Mouse (Mus musculus) MEL-GATA-1-ER (cell line): Measurements from ENCODE around the gene Pigv.
"Not testable (repeated sequence)": the region's sequence is repeated elsewhere in the genome, so short reads cannot be mapped to it uniquely, and the experiment has no call there.

Source experiments
- DNase-seq: peaks from one replicate; pipeline ENCODE4 v3.0.0-alpha.2; 2012; ENCODE audit warnings: low read depth; ENCODE audit errors: extremely low read depth

Gene Pigv

DNA sequence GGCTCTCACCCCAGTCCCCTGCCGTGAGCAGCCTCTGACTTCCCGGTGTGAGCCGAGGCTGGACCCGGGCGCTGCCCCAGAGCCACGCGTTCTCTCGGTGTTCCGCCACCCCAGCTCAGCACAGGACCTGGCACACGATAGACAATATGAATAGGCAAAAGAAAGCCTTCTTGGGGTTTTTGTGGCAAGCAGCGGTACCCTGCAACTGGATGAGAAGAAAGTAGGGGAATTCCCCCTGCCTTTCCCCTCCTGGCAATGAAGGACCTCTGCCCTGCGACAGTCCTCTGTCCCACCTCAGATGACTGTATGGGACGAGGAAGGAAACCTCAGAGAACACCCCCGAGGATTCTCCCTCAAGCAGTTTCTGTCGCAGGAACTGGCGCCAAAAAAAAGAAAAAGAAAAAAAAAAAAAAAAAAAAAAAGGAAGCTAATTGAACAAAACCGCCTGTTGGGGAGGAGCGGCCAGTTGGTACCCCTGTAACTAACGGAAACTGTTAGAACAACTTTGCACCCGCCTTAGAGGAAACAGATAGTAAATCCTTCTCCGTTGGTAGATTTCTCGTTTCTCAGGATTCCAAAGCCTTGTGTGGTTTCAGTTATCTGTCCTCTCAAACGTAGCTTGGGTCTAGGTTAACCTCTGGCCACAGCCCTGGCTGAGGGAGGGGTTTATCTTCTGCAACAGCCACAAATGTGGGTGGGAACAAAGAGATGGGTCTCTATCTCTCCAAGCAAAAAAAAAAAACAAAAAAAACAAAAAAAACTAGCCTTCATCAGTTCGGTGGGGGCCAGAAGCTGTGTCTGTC, 599 bp upstream of the Pigv start:
- DNase-seq: peak; percentile 100

DNA sequence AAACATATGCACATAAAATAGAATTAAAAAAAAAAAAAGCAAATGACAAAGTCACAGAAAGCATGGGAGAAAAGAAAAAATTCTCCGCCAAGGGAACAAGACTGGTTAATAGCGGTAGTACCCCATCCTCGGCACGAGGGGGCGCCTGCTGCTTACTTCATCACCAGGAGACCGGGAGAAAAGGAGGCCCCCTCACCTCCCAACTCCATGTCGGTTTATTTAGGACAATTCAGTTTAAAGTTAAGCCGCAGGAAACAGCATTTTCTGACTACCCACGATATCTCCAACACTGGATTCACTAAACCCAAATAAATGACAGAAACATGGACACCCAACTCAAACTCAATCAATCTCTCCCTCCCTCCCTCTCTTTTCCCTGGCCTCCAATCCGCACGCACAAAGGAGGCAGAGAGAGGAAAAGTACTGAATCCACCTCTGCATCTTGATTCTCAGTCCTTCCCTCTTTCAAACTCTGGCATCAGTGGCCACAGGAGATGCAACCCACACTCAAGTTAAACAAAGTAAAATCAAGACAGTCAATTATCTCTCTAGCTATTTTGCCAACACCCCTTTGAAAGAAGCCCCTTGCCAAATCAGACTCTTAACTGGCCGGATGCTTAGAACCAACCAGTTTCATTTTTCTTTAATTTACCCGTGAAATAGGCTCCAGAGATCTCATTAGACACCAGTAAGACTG, 1.1 kb downstream of the Pigv start:
- DNase-seq: peak; percentile 66

DNA sequence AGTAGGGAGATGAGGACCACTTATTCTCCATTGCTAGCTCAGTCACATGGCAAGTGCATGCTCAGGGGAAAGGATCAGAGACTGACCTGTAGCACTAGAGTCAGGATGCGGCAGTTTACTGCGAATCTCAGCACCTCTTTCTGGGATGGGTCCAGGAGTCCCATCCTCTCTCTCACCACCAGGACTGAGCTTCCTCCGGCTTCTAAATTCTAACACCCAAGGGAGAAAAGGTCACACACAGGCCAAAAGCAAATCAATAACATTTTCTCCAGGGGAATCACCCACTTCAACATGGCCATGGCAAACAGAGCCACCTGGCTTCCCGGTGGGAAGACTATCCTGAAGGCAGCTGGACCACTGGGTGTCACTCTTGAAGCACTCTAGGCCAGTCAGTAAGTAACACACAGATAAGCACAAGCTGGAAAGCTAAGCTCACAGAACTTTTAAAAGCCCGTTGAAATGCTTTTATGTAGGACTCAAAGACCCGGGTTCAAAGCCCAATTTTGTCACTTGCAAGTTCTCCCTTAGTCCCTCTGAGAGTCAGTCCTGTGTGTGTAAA, 2.7 kb downstream of the Pigv start:
- no peak for DNase-seq

DNA sequence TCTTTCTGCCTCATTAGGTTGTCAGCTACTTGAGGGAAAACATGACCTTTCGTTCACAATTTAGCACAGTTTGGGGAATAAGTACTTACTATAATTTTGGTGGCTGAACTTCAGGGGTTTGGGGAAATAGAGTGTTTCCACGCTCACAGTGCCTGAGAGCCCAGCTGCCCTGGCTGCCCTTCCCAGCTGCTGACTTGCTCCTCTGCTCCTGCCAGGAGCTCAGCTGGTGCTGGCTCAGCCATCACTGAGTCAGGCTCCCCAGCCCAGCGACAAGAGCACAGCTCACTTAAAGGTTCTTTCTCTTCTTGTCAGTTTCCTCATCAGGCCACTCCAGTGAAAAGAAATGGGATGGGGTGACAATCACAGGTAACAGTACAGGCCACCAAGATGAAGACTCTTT, 3.9 kb downstream of the Pigv start:
- no peak for DNase-seq

DNA sequence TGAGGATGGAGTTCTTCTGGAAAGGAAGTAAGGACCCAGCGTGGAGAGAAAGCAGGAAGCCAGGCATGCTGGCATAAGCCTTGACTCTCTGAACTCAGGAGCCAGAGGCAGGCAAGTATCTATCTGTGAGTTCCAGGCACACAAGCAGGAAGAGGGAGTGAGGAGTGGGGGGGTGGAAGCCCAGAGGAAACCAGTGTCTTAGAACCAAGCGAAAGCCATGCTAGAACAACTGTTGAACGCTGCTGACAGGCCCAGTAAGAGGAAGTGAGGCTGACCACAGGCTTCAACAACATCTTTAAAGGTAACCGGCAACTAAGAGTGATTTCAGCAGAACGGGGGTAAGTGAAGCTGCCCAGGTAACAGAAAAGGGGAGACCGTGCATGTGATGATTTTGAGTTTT, 6.2 kb downstream of the Pigv start:
- peak; percentile 79 for DNase-seq

DNA sequence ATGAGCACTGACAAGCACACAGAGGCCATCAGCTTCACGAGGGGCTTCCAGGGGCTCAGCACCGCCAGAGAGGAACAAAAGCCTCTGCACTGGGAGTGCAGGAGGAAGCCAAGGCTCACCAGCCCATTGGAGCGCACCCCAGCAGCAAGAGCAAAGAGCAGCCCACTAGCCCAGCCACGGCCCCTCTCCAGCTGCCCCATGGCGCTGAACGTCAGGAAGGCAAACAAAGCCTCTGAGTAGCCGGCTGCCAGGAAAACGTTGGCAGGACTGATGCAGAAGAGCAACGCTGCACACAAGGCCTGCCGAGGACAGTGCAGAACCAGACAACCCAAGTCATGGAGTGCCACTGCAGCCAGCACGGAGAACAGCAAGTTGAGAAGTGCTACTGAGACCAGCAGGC, 7.3 kb downstream of the Pigv start:
- no peak for DNase-seq

DNA sequence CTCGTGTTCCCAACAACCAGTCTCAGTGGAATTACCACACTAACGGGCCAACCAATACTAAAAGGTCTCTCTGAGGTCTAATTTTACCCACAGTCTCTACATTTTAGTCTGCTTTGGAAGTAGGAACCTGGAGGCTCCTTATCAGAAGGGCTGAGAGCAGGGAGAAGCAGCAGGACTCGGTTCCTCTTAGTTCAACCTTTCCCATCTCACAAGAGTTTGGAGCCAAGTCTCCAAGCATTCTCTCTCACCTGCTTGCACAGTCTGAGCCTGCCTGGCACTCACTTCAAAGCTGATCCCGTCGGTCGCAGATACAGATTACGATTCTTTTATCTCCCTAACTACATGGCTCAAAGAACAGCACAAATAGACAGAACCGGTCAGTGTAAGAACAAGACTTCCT, 9.5 kb downstream of the Pigv start:
- DNase-seq: no peak

DNA sequence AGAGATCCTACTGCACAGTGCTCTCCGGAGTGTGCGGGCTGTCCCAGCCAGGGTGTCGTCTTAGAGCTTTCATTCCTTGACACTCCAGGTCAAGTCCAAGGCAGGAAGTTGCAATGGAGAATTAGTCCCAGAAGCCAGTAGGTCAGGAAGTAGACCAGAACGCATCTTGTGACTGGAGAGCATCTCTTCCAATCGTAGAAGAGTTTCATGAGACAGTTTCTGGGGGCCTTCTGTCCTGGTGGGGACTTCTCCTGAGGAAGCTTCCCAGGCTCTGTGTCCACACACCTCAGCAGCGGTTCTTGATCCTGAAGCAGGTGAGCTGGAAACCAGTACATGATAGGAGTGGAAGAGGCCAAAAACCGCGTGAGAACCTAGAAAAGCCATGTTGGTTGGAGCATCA, 10.0 kb downstream of the Pigv start:
- no peak for DNase-seq

DNA sequence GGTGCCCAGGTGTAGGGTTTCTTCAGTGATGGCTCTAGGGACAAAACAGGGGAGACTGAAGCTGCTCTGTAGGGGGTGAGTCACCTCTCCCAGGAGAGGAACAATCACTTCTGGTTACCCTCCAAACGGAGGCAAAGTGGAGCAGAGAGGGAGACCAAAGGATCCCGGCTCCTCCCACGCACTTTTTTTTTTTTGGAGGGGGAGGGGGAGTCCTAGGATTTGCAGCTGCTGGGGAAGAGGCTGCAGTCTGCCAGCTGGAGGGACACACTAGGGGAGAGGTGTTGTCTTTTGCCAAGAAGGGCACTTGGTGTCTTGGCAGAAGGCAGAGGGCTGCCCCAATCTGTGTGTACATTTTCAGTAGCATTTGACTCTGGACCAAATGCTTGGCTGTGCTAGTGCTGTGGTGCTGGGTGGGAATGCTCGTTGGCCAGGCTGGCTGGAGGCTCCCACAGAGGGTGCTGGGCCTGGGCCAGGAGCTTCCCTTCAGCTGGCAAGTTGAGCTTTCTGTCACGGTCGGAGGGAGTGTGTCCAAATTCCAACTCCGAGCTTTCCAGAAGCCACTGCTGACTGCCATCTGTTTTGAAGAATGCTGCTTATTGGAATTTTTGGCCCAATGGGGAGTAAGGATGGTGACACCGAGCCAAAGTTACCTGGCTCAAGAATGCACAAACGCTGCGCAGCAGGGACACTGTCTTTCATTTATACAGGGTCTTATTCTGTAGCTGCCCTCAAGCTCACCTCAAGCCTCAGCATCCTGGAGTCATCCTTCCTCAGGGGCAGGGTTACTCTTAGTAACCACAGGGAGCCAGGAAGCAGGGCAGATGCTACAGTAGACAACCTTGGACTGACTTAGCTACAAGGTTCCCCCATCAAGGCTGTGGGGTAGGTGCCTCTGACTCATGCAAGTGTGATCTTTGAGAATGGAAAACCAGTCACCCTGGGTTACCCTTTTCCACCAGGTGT, 12.0 kb downstream of the Pigv start:
- no peak for DNase-seq

DNA sequence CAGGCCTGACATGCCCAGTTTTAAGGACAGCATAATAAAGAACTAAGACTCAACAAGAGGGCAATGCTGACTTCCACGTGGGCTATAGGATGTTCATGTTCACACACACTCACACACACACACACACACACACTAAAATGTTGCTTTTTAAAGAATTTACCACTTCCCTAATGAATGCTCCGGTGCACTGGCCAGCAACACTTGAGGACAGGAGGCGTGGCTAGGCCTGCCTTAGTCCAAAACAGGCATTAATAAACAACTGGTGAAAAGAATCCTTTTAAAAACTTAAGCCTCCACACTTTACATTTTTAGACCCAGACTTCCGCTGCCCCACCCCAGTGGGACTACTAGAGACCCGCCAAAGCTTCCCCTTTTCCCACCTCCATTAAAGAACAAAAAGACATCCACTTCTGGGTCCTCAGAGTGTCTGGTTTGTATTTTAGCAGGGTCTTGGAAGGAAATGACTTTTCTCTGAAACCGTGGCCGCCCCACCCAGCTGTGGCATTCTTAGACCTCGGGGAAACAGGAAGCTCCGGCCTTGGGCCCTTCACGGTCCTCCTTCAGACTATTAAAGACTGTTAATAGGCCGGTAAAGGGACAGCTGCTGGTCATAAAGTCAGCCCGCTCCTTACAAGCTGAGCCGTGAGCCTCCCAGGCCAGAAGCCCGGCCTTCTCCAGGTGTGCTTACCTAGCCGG, 12.8 kb downstream of the Pigv start:
- DNase-seq: peak; percentile 73

DNA sequence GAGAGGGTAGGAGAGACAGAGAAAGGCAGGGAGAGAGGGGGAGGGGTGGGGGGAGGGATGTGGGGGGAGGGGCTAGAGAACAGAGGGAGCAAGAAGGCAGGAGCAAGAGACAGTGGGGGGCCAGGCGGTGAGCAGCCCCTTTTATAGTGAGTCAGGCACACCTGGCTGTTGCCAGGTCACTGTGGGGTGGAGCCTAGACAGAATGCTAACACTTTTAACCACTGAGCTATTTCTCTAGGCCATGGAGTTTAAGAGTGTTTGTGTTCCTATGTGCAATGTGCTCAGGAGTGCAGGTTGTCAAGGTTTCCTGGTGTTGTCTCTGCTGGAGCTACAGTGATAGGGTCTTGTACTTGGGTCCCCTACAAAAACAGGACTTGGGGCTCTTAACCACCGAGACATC, 13.7 kb downstream of the Pigv start:
- DNase-seq: no peak

DNA sequence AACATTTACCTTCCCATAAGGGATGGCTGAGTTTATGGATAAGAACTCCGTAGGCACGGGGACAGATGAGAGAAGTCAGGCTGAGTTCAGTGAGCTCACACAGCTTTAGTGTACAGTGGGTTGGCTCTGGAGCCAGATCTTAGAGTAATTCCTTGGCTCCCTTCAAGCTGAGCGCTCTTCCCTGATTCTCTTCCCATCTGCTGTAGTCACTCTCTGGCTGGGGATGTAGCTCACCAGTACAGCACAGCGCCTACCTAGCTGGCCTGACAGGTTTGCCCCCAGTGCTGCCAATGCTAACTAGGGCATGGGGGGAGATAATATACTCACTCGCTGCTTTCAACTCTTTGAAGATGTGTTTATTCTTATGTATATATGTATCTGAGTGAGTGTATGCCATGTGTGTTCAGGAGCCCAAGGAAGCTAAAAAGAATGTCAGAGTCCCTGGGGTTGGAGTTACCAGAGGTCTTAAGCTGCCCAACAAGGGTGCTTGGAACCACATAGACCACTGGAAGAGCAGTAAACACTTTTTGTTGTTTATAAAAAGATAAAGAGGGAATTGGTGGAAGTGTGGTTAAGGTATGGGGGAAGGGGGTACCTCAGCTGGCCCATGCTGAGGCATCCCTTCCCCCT, 14.5 kb downstream of the Pigv start:
- no peak for DNase-seq

DNA sequence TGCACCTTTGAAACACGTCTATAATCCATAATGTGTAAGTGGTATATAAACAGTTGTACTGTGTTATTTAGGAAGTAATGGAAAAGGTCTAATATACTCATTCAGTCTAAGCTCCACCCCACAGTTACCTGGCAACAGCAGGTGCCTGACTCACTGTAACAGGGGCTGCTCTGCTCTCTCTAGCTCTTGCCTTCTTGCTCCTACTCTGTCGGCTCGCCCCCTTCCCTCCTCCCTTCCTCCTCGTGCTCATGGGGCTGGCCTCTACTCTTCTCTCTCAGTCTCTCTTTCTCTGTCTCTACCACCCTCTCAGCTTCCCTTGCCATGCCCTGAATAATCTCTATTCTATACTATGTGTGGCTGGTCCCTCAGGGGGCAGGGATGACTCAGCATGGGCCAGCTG, 15.4 kb downstream of the Pigv start:
- no peak for DNase-seq

DNA sequence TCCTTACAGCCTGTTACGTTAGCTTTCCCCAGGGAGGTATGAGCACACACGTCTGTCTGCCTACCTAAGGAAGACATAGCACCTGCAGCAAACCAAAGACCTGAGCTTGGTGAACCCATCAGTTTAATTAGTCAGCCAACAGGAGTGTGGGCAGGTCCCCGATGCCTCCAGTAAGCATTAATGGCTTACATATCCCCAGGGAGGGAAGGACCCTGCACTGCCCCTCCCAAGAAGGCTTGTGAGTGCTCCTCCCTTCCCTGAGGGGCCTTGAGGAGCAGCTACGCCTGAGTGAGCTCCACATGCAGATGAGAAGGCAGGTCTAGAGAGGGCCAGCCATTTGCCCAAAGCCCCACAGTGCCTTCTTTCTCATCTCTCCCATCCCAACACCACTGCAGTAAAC, 16.2 kb downstream of the Pigv start:
- DNase-seq: no peak

DNA sequence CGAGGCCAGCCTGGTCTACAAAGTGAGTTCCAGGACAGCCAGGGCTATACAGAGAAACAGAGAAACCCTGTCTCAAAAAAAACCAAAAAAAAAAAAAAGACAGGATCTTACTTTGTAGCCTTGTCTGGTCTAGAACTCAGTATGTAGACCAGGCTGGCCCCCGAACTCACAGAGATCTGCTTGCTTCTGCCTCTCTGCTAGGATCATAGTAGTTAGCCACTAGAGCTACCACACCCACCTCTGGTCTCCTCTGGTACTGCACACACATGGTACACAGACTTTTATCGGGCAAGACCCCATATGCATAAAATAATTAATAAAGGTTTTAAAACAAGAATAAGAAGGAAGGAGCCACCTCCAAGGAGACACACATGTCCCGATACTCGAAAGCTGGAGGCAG, 18.4 kb downstream of the Pigv start:
- not testable (repeated sequence) for DNase-seq

DNA sequence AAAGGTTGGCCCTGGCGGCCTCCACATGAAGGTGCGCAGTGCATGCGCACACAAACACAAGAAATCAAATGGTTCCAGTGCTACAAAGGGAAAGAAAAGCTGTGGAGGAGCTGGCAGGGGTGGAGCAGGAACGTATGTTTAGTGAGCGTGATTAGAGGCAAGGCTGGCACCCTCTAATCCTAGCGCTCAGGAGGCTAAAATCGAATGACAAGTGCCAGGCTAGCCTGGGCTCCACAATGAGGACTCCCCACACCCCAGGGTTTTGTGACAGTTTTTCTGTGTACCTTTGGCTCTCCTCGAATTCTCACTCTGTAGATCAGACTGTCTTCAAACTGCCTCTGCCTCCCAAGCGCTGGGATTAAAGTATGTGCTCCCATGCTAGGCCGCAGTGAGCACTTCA, 19.7 kb downstream of the Pigv start:
- DNase-seq: no peak

DNA sequence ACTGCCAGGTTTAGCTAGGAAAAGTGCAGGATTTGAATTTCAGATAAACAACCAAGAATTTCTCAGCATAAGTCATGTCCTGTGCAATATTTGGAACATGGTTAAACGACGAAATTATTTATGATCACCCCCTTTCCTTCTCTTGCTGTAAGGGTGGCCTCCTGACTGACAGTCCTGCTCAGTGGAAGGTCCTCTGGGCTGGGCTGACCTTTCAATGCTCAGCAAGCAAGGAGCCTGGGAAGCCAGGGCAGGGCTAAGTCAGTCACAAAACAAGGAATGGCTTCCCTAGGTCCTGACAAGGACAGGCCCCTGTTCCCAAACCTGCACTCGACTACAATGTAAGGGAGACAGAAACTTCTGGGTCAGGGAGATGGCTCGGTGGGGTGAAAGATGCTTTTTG, 20.5 kb downstream of the Pigv start:
- no peak for DNase-seq

DNA sequence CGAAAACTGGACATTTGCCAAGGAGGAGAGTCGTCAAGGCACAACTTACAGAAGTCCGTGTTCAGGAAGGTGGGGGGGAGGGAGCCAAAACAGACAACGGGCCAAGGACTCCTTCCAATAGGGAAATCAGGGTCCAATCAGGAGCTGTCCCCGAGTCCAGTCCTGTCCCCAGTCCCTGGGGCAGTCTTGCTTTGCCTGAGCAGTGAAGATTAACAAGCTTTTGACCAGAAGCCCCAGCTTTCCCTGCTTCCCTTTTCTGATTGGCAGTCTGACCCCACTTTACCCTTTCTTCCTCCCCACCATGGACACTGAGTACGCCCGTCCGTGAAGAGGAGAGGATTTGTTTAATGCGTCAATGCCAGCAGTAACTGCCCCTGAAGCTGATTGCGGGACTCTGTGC, 21.0 kb downstream of the Pigv start:
- DNase-seq: no peak

DNA sequence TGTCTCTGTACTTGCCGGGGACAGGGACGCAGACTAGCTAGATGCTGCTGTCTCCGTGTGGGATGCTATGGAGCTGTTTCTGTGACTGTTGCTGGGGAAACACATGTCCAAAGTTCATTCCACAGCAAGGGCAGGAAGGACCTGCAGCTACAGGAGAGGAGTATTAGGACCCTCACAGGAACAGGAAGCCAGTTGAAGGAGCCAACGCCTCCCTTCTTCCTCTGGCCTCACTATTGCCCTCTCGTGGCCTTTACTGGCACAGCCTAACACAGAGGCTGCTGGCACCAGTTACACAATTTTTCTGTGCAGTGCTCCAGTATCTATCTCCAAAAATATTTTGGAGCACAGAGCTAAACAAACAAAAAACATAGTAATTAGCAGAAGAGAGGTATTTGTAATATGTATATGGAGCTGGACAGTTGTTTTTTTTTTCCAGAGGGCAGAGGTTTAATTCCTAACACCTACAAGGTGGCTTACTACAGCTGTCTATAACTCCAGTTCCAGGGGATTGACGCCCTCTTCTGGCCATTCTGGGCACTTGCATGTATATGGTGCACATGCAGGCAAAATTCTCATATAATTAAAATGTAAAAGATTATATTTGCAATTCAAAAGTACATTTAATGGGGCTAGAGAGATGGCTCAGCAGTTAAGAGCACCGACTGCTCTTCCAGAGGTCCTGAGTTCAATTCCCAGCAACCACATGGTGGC, 22.3 kb downstream of the Pigv start, which contains the start of gene Zdhhc18:
Gene Zdhhc18, minus strand, starts transcription at position 166 of the 711 bp plus-strand sequence.
- peak; percentile 84 for DNase-seq

DNA sequence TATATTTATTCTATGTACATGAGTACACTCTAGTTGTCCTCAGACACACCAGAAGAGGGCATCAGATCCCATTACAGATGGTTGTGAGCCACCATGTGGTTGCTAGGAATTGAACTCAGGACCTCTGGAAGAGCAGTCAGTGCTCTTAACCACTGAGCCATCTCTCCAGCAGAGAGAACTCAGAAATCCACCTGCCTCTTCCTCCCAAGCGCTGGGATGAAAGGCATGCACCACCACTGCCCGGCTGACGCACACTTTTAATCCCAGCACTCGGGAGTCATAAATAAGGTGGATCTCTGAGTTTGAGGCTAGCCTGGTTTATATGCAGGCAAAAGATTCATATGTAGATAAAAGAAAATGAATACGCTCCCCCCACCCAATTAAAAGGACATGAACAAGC, 23.0 kb downstream of the Pigv start:
- not testable (repeated sequence) for DNase-seq
